Mouse (Mus musculus) heart, postnatal 36 days (tissue): ENCODE measurements around the gene Grb2. TPM values are rescaled to one million over a fixed set of nuclear protein-coding genes. Genes with fewer than 3 reads are reported as not detected.

ENCODE experiments used
- DNase-seq, 2 experiments: peaks; one replicate each; pipeline ENCODE4 v3.0.0; 2021 to 2022
- intact Hi-C: fragments of 180-260 bp; cut with DNase I; formaldehyde crosslinking; loops from one replicate; pipeline ENCODE4 v1.15.1; 2025
- total RNA-seq, 2 experiments: library from RNA; stranded (reverse); gene quantifications; 2 replicates each; pipeline ENCODE4 v1.2.3; 2021

Grb2 gene
- total RNA-seq, 2 experiments from 2014 or later: 102 to 110 TPM

- DNase-seq: peak; percentile 50 to 58
- intact Hi-C loops: no loop called here
Measured at GRCm38 (mm10) chr11:115631505-115631890, 76.9 kb downstream of the Grb2 start.

- DNase-seq: peak; percentile 49 to 53
- intact Hi-C loops: no loop called here
Measured at GRCm38 (mm10) chr11:115630532-115631504, 77.6 kb downstream of the Grb2 start.

GRCm38 (mm10) chr11:115629734-115630531 is 78.5 kb downstream of the Grb2 start:
- DNase-seq: no peak
- intact Hi-C loops: loop anchor here (5.0 kb wide), 1 partner anchor 182 kb away; the partner anchor contains the start of genes Caskin2 and Tsen54

- intact Hi-C loops: loop anchor here (5.0 kb wide), 1 partner anchor 184 kb away; the partner anchor contains the start of genes Caskin2 and Tsen54
Measured at GRCm38 (mm10) chr11:115628465-115629101, 79.8 kb downstream of the Grb2 start.

GRCm38 (mm10) chr11:115627705-115628464 is 80.5 kb downstream of the Grb2 start, which contains the start of gene Slc25a19:
TSS of gene Slc25a19 (minus strand) at chr11:115628295.
- DNase-seq: peak; percentile 97 to 99
- intact Hi-C loops: loop anchor here (5.0 kb wide), 1 partner anchor 184 kb away; the partner anchor contains the start of genes Caskin2 and Tsen54

More at GRCm38 (mm10) chr11:115628465-115629101, 79.8 kb downstream of the Grb2 start:
- no peak for DNase-seq

- no peak for DNase-seq
- intact Hi-C loops: loop anchor here (5.0 kb wide), 1 partner anchor 185 kb away; the partner anchor contains the start of genes Caskin2 and Tsen54
Measured at GRCm38 (mm10) chr11:115626824-115627616, 81.4 kb downstream of the Grb2 start.

- DNase-seq: no peak
- intact Hi-C loops: loop anchor here (5.0 kb wide), 1 partner anchor 186 kb away; the partner anchor contains the start of genes Caskin2 and Tsen54
Measured at GRCm38 (mm10) chr11:115625877-115626276, 82.5 kb downstream of the Grb2 start.

GRCm38 (mm10) chr11:115623487-115624070 is 84.8 kb downstream of the Grb2 start:
- no peak for DNase-seq
- intact Hi-C loops: no loop called here

- no peak for DNase-seq
- intact Hi-C loops: no loop called here
Measured at GRCm38 (mm10) chr11:115619949-115620348, 88.4 kb downstream of the Grb2 start.

- intact Hi-C loops: no loop called here
- no peak for DNase-seq
Measured at GRCm38 (mm10) chr11:115618732-115619516, 89.5 kb downstream of the Grb2 start.

- intact Hi-C loops: no loop called here
- no peak for DNase-seq
Measured at GRCm38 (mm10) chr11:115618001-115618400, 90.4 kb downstream of the Grb2 start.

GRCm38 (mm10) chr11:115616893-115617292 is 91.5 kb downstream of the Grb2 start:
- intact Hi-C loops: no loop called here
- no peak for DNase-seq

- DNase-seq: no peak
- intact Hi-C loops: no loop called here
Measured at GRCm38 (mm10) chr11:115616371-115616770, 92.0 kb downstream of the Grb2 start.

GRCm38 (mm10) chr11:115615875-115616274 is 92.5 kb downstream of the Grb2 start:
- intact Hi-C loops: no loop called here
- no peak for DNase-seq

- DNase-seq: no peak
- intact Hi-C loops: no loop called here
Measured at GRCm38 (mm10) chr11:115615108-115615825, 93.1 kb downstream of the Grb2 start.

- intact Hi-C loops: loop anchor here (5.0 kb wide), 1 partner anchor 132 kb away; no protein-coding TSS in a partner anchor
- no peak for DNase-seq
Measured at GRCm38 (mm10) chr11:115614346-115615107, 93.9 kb downstream of the Grb2 start.
